Mouse (Mus musculus): ENCODE measurements around the gene Fam204a. TPM values are rescaled to one million over a fixed set of nuclear protein-coding genes. Genes with fewer than 3 reads are reported as not detected.

Gene Fam204a
- polyA plus RNA-seq (2016; fragmentation: Nextera tagmentation; extraction: Ambion mirVana), result 24.6 and 25.3 TPM in 2 replicates

- peak; percentile 100 for ATAC-seq
- Histone ChIP-seq H3K4me3 (peak within 1 kb of the TSS; percentile 92), H3K4me1 (peaks cover 12% of the 10 kb centered on the region), H3K36me3 (no peaks in the 10 kb centered on the region), H3K4me2 (peak within 1 kb of the TSS; percentile 68), H3K27me3 (replicated peaks) (0 out of 2 replicates have a peak, but pooled peaks cover under 1% of the 10 kb centered on the region), H3K9ac (peak within 1 kb of the TSS; percentile 94), H3K9me3 (replicated peaks) (no peaks in the 10 kb centered on the region), H3K27ac (peak within 1 kb of the TSS; percentile 98)
- under 1% methylated on average over 68 of the region's 68 CpGs for WGBS (ENCODE audit: insufficient replicate concordance)
These were observed at the start of gene Fam204a for GRCm38 (mm10) chr19:60225899-60226844. Gene Fam204a, minus strand, starts transcription at chr19:60226701.

GRCm38 (mm10) chr19:60265789-60266188, 39.3 kb upstream of the Fam204a start:
- Histone ChIP-seq H3K27me3 (replicated peaks) (no peaks in the 10 kb centered on the region), H3K4me3 (no peak overlapping the region), H3K4me1 (no peaks in the 10 kb centered on the region), H3K27ac (no peak overlapping the region), H3K9me3 (replicated peaks) (no peaks in the 10 kb centered on the region), H3K9ac (no peak overlapping the region), H3K36me3 (no peaks in the 10 kb centered on the region), H3K4me2 (no peak overlapping the region)
- WGBS (ENCODE audit: insufficient replicate concordance), result 31% methylated on average over 1 of the region's 1 CpGs
- ATAC-seq, result no peak

- H3K4me1 ChIP-seq, result no peaks in the 10 kb centered on the region
- H3K9me3 ChIP-seq (replicated peaks), result no peaks in the 10 kb centered on the region
- no peak for ATAC-seq
- H3K4me3 ChIP-seq, result no peak overlapping the region
- no peak overlapping the region for H3K9ac ChIP-seq
- no peak overlapping the region for H3K4me2 ChIP-seq
- no peak overlapping the region for H3K27ac ChIP-seq
- no peaks in the 10 kb centered on the region for H3K36me3 ChIP-seq
- H3K27me3 ChIP-seq (replicated peaks), result no peaks in the 10 kb centered on the region
- 74% methylated on average over 5 of the region's 5 CpGs for WGBS (ENCODE audit: insufficient replicate concordance)
These were observed 34.2 kb upstream of the Fam204a start for GRCm38 (mm10) chr19:60260689-60261088.

GRCm38 (mm10) chr19:60252021-60252420, 25.5 kb upstream of the Fam204a start:
- Histone ChIP-seq H3K9ac (no peak overlapping the region), H3K4me1 (no peaks in the 10 kb centered on the region), H3K9me3 (replicated peaks) (no peaks in the 10 kb centered on the region), H3K4me3 (no peak overlapping the region), H3K27ac (no peak overlapping the region), H3K27me3 (replicated peaks) (peaks cover 3% of the 10 kb centered on the region; the same call in 1 of the 2 replicates), H3K36me3 (no peaks in the 10 kb centered on the region), H3K4me2 (no peak overlapping the region)
- 36% methylated on average over 2 of the region's 2 CpGs for WGBS (ENCODE audit: insufficient replicate concordance)
- no peak for ATAC-seq

- H3K4me1 ChIP-seq, result no peaks in the 10 kb centered on the region
- H3K27ac ChIP-seq, result no peak overlapping the region
- H3K9ac ChIP-seq, result no peak overlapping the region
- H3K4me3 ChIP-seq, result no peak overlapping the region
- WGBS (ENCODE audit: insufficient replicate concordance), result 65% methylated on average over 9 of the region's 9 CpGs
- no peak overlapping the region for H3K4me2 ChIP-seq
- H3K9me3 ChIP-seq (replicated peaks), result no peaks in the 10 kb centered on the region
- no peaks in the 10 kb centered on the region for H3K36me3 ChIP-seq
- peaks cover 3% of the 10 kb centered on the region; the same call in 1 of the 2 replicates for H3K27me3 ChIP-seq (replicated peaks)
- ATAC-seq, result no peak
These were observed 24.7 kb upstream of the Fam204a start for GRCm38 (mm10) chr19:60251197-60251596.

- H3K9me3 ChIP-seq (replicated peaks), result no peaks in the 10 kb centered on the region
- H3K36me3 ChIP-seq, result no peaks in the 10 kb centered on the region
- H3K4me3 ChIP-seq, result no peak overlapping the region
- no peaks in the 10 kb centered on the region for H3K27me3 ChIP-seq (replicated peaks)
- H3K4me1 ChIP-seq, result no peaks in the 10 kb centered on the region
- no peak overlapping the region for H3K27ac ChIP-seq
- 79% methylated on average over 3 of the region's 3 CpGs for WGBS (ENCODE audit: insufficient replicate concordance)
- no peak overlapping the region for H3K4me2 ChIP-seq
- no peak overlapping the region for H3K9ac ChIP-seq
- ATAC-seq, result no peak
These were observed 18.7 kb upstream of the Fam204a start for GRCm38 (mm10) chr19:60245250-60245649.

GRCm38 (mm10) chr19:60242620-60243019, 16.1 kb upstream of the Fam204a start:
- H3K36me3 ChIP-seq, result no peaks in the 10 kb centered on the region
- H3K4me2 ChIP-seq, result no peak overlapping the region
- H3K9me3 ChIP-seq (replicated peaks), result no peaks in the 10 kb centered on the region
- no peak overlapping the region for H3K27ac ChIP-seq
- no peaks in the 10 kb centered on the region for H3K27me3 ChIP-seq (replicated peaks)
- ATAC-seq, result no peak
- H3K4me3 ChIP-seq, result no peak overlapping the region
- H3K4me1 ChIP-seq, result no peaks in the 10 kb centered on the region
- 69% methylated on average over 7 of the region's 7 CpGs for WGBS (ENCODE audit: insufficient replicate concordance)
- no peak overlapping the region for H3K9ac ChIP-seq

GRCm38 (mm10) chr19:60241916-60242602, 15.6 kb upstream of the Fam204a start:
- H3K4me3 ChIP-seq, result no peak overlapping the region
- H3K4me2 ChIP-seq, result no peak overlapping the region
- H3K4me1 ChIP-seq, result no peaks in the 10 kb centered on the region
- H3K9me3 ChIP-seq (replicated peaks), result no peaks in the 10 kb centered on the region
- no peak overlapping the region for H3K27ac ChIP-seq
- H3K27me3 ChIP-seq (replicated peaks), result no peaks in the 10 kb centered on the region
- no peak overlapping the region for H3K9ac ChIP-seq
- no peaks in the 10 kb centered on the region for H3K36me3 ChIP-seq
- WGBS (ENCODE audit: insufficient replicate concordance), result 70% methylated on average over 7 of the region's 7 CpGs
- no peak for ATAC-seq

GRCm38 (mm10) chr19:60231542-60231941, 5.0 kb upstream of the Fam204a start:
- no peaks in the 10 kb centered on the region for H3K9me3 ChIP-seq (replicated peaks)
- H3K4me1 ChIP-seq, result peaks cover 5% of the 10 kb centered on the region
- no peak overlapping the region for H3K4me3 ChIP-seq
- H3K27ac ChIP-seq, result no peak overlapping the region
- H3K4me2 ChIP-seq, result no peak overlapping the region
- H3K27me3 ChIP-seq (replicated peaks), result 0 out of 2 replicates have a peak, but pooled peaks cover 5% of the 10 kb centered on the region
- H3K36me3 ChIP-seq, result no peaks in the 10 kb centered on the region
- WGBS (ENCODE audit: insufficient replicate concordance), result 57% methylated on average over 2 of the region's 2 CpGs
- ATAC-seq, result no peak
- H3K9ac ChIP-seq, result no peak overlapping the region

GRCm38 (mm10) chr19:60226845-60227235, 339 bp upstream of the Fam204a start:
- peaks cover 12% of the 10 kb centered on the region for H3K4me1 ChIP-seq
- H3K9me3 ChIP-seq (replicated peaks), result no peaks in the 10 kb centered on the region
- H3K36me3 ChIP-seq, result no peaks in the 10 kb centered on the region
- H3K4me2 ChIP-seq, result peak overlapping the region; percentile 68
- no peak for ATAC-seq
- H3K9ac ChIP-seq, result no peak overlapping the region
- H3K4me3 ChIP-seq, result peak overlapping the region; percentile 92
- H3K27me3 ChIP-seq (replicated peaks), result 0 out of 2 replicates have a peak, but pooled peaks cover 5% of the 10 kb centered on the region
- 53% methylated on average over 8 of the region's 8 CpGs for WGBS (ENCODE audit: insufficient replicate concordance)
- H3K27ac ChIP-seq, result peak overlapping the region; percentile 98; the same call in 1 of the 2 replicates

- ATAC-seq, result no peak
- Histone ChIP-seq H3K9me3 (replicated peaks) (no peaks in the 10 kb centered on the region), H3K9ac (no peak overlapping the region), H3K27me3 (replicated peaks) (no peaks in the 10 kb centered on the region), H3K27ac (no peak overlapping the region), H3K4me2 (no peak overlapping the region), H3K4me1 (no peaks in the 10 kb centered on the region), H3K4me3 (no peak overlapping the region), H3K36me3 (peaks cover 27% of the 10 kb centered on the region)
- 88% methylated on average over 7 of the region's 7 CpGs for WGBS (ENCODE audit: insufficient replicate concordance)
These were observed 7.1 kb downstream of the Fam204a start for GRCm38 (mm10) chr19:60219395-60219794.

GRCm38 (mm10) chr19:60217985-60218384, 8.5 kb downstream of the Fam204a start:
- 80% methylated on average over 2 of the region's 2 CpGs for WGBS (ENCODE audit: insufficient replicate concordance)
- H3K4me2 ChIP-seq, result no peak overlapping the region
- no peak overlapping the region for H3K9ac ChIP-seq
- H3K9me3 ChIP-seq (replicated peaks), result no peaks in the 10 kb centered on the region
- H3K27me3 ChIP-seq (replicated peaks), result no peaks in the 10 kb centered on the region
- ATAC-seq, result no peak
- H3K4me3 ChIP-seq, result no peak overlapping the region
- no peaks in the 10 kb centered on the region for H3K4me1 ChIP-seq
- no peak overlapping the region for H3K27ac ChIP-seq
- peaks cover 39% of the 10 kb centered on the region for H3K36me3 ChIP-seq

Data from liver, embryonic 12.5 days (tissue).